Mouse (Mus musculus): Measurements from ENCODE around the gene Farp1. TPM values are rescaled to one million over a fixed set of nuclear protein-coding genes. Genes with fewer than 3 reads are reported as not detected.

Gene Farp1
- polyA plus RNA-seq, 1 experiment from 2014 or later = 22.5 TPM

- Histone ChIP-seq H3K36me3 (peaks cover 18% of the 10 kb centered on the region), H3K9me3 (peaks cover 7% of the 10 kb centered on the region; the same call in 1 of the 2 replicates), H3K4me1 (replicated peaks) (0 out of 2 replicates have a peak, but pooled peaks cover 3% of the 10 kb centered on the region), H3K27ac (no peak overlapping the region), H3K27me3 (no peaks in the 10 kb centered on the region), H3K4me3 (replicated peaks) (no peak overlapping the region), H3K9ac (replicated peaks) (no peak overlapping the region), H3K4me2 (replicated peaks) (no peak overlapping the region)
- WGBS = 79% methylated on average over 9 of the region's 9 CpGs
- ATAC-seq = no peak
Measured at GRCm38 (mm10) chr14:121092517-121092916, 57.5 kb downstream of the Farp1 start.

GRCm38 (mm10) chr14:121093860-121094259 is 58.9 kb downstream of the Farp1 start:
- Histone ChIP-seq H3K4me1 (replicated peaks) (0 out of 2 replicates have a peak, but pooled peaks cover 3% of the 10 kb centered on the region), H3K4me3 (replicated peaks) (no peak overlapping the region), H3K36me3 (peaks cover 15% of the 10 kb centered on the region), H3K27me3 (no peaks in the 10 kb centered on the region), H3K4me2 (replicated peaks) (no peak overlapping the region), H3K9me3 (peaks cover 4% of the 10 kb centered on the region; the same call in 1 of the 2 replicates), H3K9ac (replicated peaks) (no peak overlapping the region), H3K27ac (no peak overlapping the region)
- 82% methylated on average over 6 of the region's 6 CpGs for WGBS
- ATAC-seq = no peak

- no peak for ATAC-seq
- H3K4me1 ChIP-seq (replicated peaks) = 0 out of 2 replicates have a peak, but pooled peaks cover 6% of the 10 kb centered on the region
- H3K4me3 ChIP-seq (replicated peaks) = no peak overlapping the region
- no peak overlapping the region for H3K27ac ChIP-seq
- WGBS = 91% methylated on average over 12 of the region's 12 CpGs
- no peak overlapping the region for H3K4me2 ChIP-seq (replicated peaks)
- no peak overlapping the region for H3K9ac ChIP-seq (replicated peaks)
- H3K36me3 ChIP-seq = peaks cover 5% of the 10 kb centered on the region; the same call in 1 of the 2 replicates
- no peaks in the 10 kb centered on the region for H3K9me3 ChIP-seq
- no peaks in the 10 kb centered on the region for H3K27me3 ChIP-seq
Measured at GRCm38 (mm10) chr14:121097640-121098435, 62.8 kb downstream of the Farp1 start.

GRCm38 (mm10) chr14:121099120-121099519 is 64.1 kb downstream of the Farp1 start:
- Histone ChIP-seq H3K27ac (no peak overlapping the region), H3K27me3 (no peaks in the 10 kb centered on the region), H3K4me2 (replicated peaks) (no peak overlapping the region), H3K4me1 (replicated peaks) (0 out of 2 replicates have a peak, but pooled peaks cover 8% of the 10 kb centered on the region), H3K9ac (replicated peaks) (no peak overlapping the region), H3K9me3 (no peaks in the 10 kb centered on the region), H3K36me3 (peaks cover 5% of the 10 kb centered on the region; the same call in 1 of the 2 replicates), H3K4me3 (replicated peaks) (no peak overlapping the region)
- ATAC-seq = no peak
- WGBS = 85% methylated on average over 8 of the region's 8 CpGs

GRCm38 (mm10) chr14:121099876-121100275 is 64.9 kb downstream of the Farp1 start:
- Histone ChIP-seq H3K9me3 (no peaks in the 10 kb centered on the region), H3K9ac (replicated peaks) (no peak overlapping the region), H3K4me2 (replicated peaks) (no peak overlapping the region), H3K36me3 (peaks cover 5% of the 10 kb centered on the region; the same call in 1 of the 2 replicates), H3K4me1 (replicated peaks) (0 out of 2 replicates have a peak, but pooled peaks cover 8% of the 10 kb centered on the region), H3K4me3 (replicated peaks) (no peak overlapping the region), H3K27me3 (no peaks in the 10 kb centered on the region), H3K27ac (no peak overlapping the region)
- ATAC-seq = no peak
- WGBS = 80% methylated on average over 2 of the region's 2 CpGs

- ATAC-seq = no peak
- H3K27me3 ChIP-seq = no peaks in the 10 kb centered on the region
- no peak overlapping the region for H3K9ac ChIP-seq (replicated peaks)
- no peak overlapping the region for H3K27ac ChIP-seq
- H3K36me3 ChIP-seq = peaks cover 5% of the 10 kb centered on the region; the same call in 1 of the 2 replicates
- 0 out of 2 replicates have a peak, but pooled peaks cover 9% of the 10 kb centered on the region for H3K4me1 ChIP-seq (replicated peaks)
- H3K4me3 ChIP-seq (replicated peaks) = no peak overlapping the region
- no peaks in the 10 kb centered on the region for H3K9me3 ChIP-seq
- H3K4me2 ChIP-seq (replicated peaks) = no peak overlapping the region
- WGBS = 56% methylated on average over 2 of the region's 2 CpGs
Measured at GRCm38 (mm10) chr14:121100829-121101228, 65.8 kb downstream of the Farp1 start.

GRCm38 (mm10) chr14:121101531-121101930 is 66.5 kb downstream of the Farp1 start:
- 91% methylated on average over 5 of the region's 5 CpGs for WGBS
- Histone ChIP-seq H3K36me3 (peaks cover 5% of the 10 kb centered on the region; the same call in 1 of the 2 replicates), H3K9me3 (no peaks in the 10 kb centered on the region), H3K27me3 (no peaks in the 10 kb centered on the region), H3K9ac (replicated peaks) (no peak overlapping the region), H3K4me2 (replicated peaks) (no peak overlapping the region), H3K4me3 (replicated peaks) (no peak overlapping the region), H3K4me1 (replicated peaks) (0 out of 2 replicates have a peak, but pooled peaks cover 11% of the 10 kb centered on the region), H3K27ac (no peak overlapping the region)
- no peak for ATAC-seq

- no peak for ATAC-seq
- Histone ChIP-seq H3K9me3 (no peaks in the 10 kb centered on the region), H3K9ac (replicated peaks) (no peak overlapping the region), H3K27me3 (no peaks in the 10 kb centered on the region), H3K4me3 (replicated peaks) (no peak overlapping the region), H3K4me1 (replicated peaks) (0 out of 2 replicates have a peak, but pooled peaks cover 13% of the 10 kb centered on the region), H3K4me2 (replicated peaks) (no peak overlapping the region), H3K36me3 (peaks cover 5% of the 10 kb centered on the region; the same call in 1 of the 2 replicates), H3K27ac (no peak overlapping the region)
- 87% methylated on average over 5 of the region's 5 CpGs for WGBS
Measured at GRCm38 (mm10) chr14:121102599-121102998, 67.6 kb downstream of the Farp1 start.

- H3K4me1 ChIP-seq (replicated peaks) = peaks cover 20% of the 10 kb centered on the region; the same call in 1 of the 2 replicates
- no peaks in the 10 kb centered on the region for H3K9me3 ChIP-seq
- peaks cover 5% of the 10 kb centered on the region; the same call in 1 of the 2 replicates for H3K36me3 ChIP-seq
- WGBS = 80% methylated on average over 9 of the region's 9 CpGs
- H3K4me2 ChIP-seq (replicated peaks) = no peak overlapping the region
- 0 out of 2 replicates have a peak overlapping the region, but pooled peaks have one; percentile 7 for H3K27ac ChIP-seq
- ATAC-seq = no peak
- H3K27me3 ChIP-seq = no peaks in the 10 kb centered on the region
- H3K9ac ChIP-seq (replicated peaks) = no peak overlapping the region
- no peak overlapping the region for H3K4me3 ChIP-seq (replicated peaks)
Measured at GRCm38 (mm10) chr14:121103459-121103858, 68.5 kb downstream of the Farp1 start.

- H3K27ac ChIP-seq = no peak overlapping the region
Measured at GRCm38 (mm10) chr14:121104760-121105329, 69.8 kb downstream of the Farp1 start.

GRCm38 (mm10) chr14:121106906-121107305 is 71.9 kb downstream of the Farp1 start:
- no peaks in the 10 kb centered on the region for H3K27me3 ChIP-seq
- H3K4me2 ChIP-seq (replicated peaks) = no peak overlapping the region
- peaks cover 25% of the 10 kb centered on the region for H3K4me1 ChIP-seq (replicated peaks)
- H3K4me3 ChIP-seq (replicated peaks) = no peak overlapping the region
- no peak overlapping the region for H3K9ac ChIP-seq (replicated peaks)
- no peaks in the 10 kb centered on the region for H3K9me3 ChIP-seq
- 62% methylated on average over 4 of the region's 4 CpGs for WGBS
- H3K36me3 ChIP-seq = peaks cover 5% of the 10 kb centered on the region; the same call in 1 of the 2 replicates
- 0 out of 2 replicates have a peak, but pooled peaks have one; percentile 35 for ATAC-seq
- no peak overlapping the region for H3K27ac ChIP-seq

More at GRCm38 (mm10) chr14:121104760-121105329, 69.8 kb downstream of the Farp1 start:
- peaks cover 25% of the 10 kb centered on the region for H3K4me1 ChIP-seq (replicated peaks)
- H3K9me3 ChIP-seq = no peaks in the 10 kb centered on the region
- ATAC-seq = no peak
- H3K36me3 ChIP-seq = peaks cover 5% of the 10 kb centered on the region; the same call in 1 of the 2 replicates
- no peaks in the 10 kb centered on the region for H3K27me3 ChIP-seq
- no peak overlapping the region for H3K9ac ChIP-seq (replicated peaks)
- WGBS = 79% methylated on average over 7 of the region's 7 CpGs
- no peak overlapping the region for H3K4me2 ChIP-seq (replicated peaks)
- no peak overlapping the region for H3K4me3 ChIP-seq (replicated peaks)

All from midbrain, embryonic 13.5 days (tissue).